Mouse (Mus musculus) liver, embryonic 13.5 days (tissue): ENCODE data around the gene Slc35f2. TPM values are rescaled to one million over a fixed set of nuclear protein-coding genes. Genes with fewer than 3 reads are reported as not detected.

Experiments
- polyA plus RNA-seq: library from polyadenylated mRNA; unstranded; fragments of >200 nt; fragmentation: Nextera tagmentation; extraction: Ambion mirVana; gene quantifications from 2 replicates; pipeline ENCODE4 v1.2.1, GENCODE M21; 2015

The Slc35f2 gene
- polyA plus RNA-seq, 1 experiment from 2014 or later: 0.30 TPM

Other genes with a start within 250 kb of the Slc35f2 start
- 5.0 and 7.0 TPM in 2 replicates for gene Atm, start 234.8 kb upstream of the Slc35f2 start, polyA plus RNA-seq
- gene Npat, start 234.5 kb upstream of the Slc35f2 start, polyA plus RNA-seq: 8.0 and 11.1 TPM in 2 replicates
- gene Acat1, start 161.2 kb upstream of the Slc35f2 start, polyA plus RNA-seq: 58.2 and 71.8 TPM in 2 replicates
- gene Cul5, start 101.5 kb upstream of the Slc35f2 start, polyA plus RNA-seq: 14.6 and 15.4 TPM in 2 replicates
- gene Rab39, start 65.3 kb upstream of the Slc35f2 start, polyA plus RNA-seq: 0.44 and 0.70 TPM in 2 replicates
- 0.94 and 1.4 TPM in 2 replicates for gene Sln, start 78.6 kb downstream of the Slc35f2 start, polyA plus RNA-seq
- gene Elmod1, start 203.8 kb downstream of the Slc35f2 start, polyA plus RNA-seq: 0.07 TPM in 1 of 2 replicates, not detected in the other